Mouse (Mus musculus): ENCODE data around the gene Pmfbp1. TPM values are rescaled to one million over a fixed set of nuclear protein-coding genes. Genes with fewer than 3 reads are reported as not detected.
A peak's percentile ranks its signal among the peaks of the same experiment; 100 is the strongest.

Pmfbp1 gene
- polyA plus RNA-seq, 1 experiment from 2014 or later: 0.21 TPM

- no peak overlapping the region for H3K9ac ChIP-seq (ENCODE audit: low read depth, low read length)
- H3K36me3 ChIP-seq (ENCODE audit: insufficient read depth, low read length): no peaks in the 10 kb centered on the region
- no peak overlapping the region for H3K27ac ChIP-seq
- DNase-seq (ENCODE audit: low spot score) (no peak), ATAC-seq (replicated peaks; ENCODE audit: low FRiP score, low read depth) (no peak)
- 81% methylated on average over 4 of the region's 4 CpGs for WGBS
- H3K4me3 ChIP-seq (replicated peaks; ENCODE audit: low read depth, low read length): no peak overlapping the region
- TF ChIP-seq CTCF (IDR thresholded peaks at IDR 0.05; ENCODE audit: low read depth): no peak
- no peaks in the 10 kb centered on the region for H3K4me1 ChIP-seq (replicated peaks; ENCODE audit: insufficient read depth, low read length)
- H3K27me3 ChIP-seq (ENCODE audit: insufficient read depth, low read length): no peaks in the 10 kb centered on the region
- no peaks in the 10 kb centered on the region for H3K9me3 ChIP-seq (replicated peaks; ENCODE audit: low read length)
- no peak overlapping the region for H3K4me2 ChIP-seq (ENCODE audit: low read length)
Measured at GRCm38 (mm10) chr8:109584293-109584692, 90.5 kb downstream of the Pmfbp1 start.

GRCm38 (mm10) chr8:109584830-109585229 lies 91.0 kb downstream of the Pmfbp1 start:
- Histone ChIP-seq H3K4me1 (replicated peaks; ENCODE audit: insufficient read depth, low read length) (no peaks in the 10 kb centered on the region), H3K27me3 (ENCODE audit: insufficient read depth, low read length) (no peaks in the 10 kb centered on the region), H3K9me3 (replicated peaks; ENCODE audit: low read length) (no peaks in the 10 kb centered on the region), H3K27ac (no peak overlapping the region), H3K4me3 (replicated peaks; ENCODE audit: low read depth, low read length) (no peak overlapping the region), H3K9ac (ENCODE audit: low read depth, low read length) (no peak overlapping the region), H3K4me2 (ENCODE audit: low read length) (no peak overlapping the region), H3K36me3 (ENCODE audit: insufficient read depth, low read length) (no peaks in the 10 kb centered on the region)
- ATAC-seq (replicated peaks; ENCODE audit: low FRiP score, low read depth) (no peak), DNase-seq (ENCODE audit: low spot score) (no peak)
- WGBS: 85% methylated on average over 3 of the region's 3 CpGs
- no peak for TF ChIP-seq CTCF (IDR thresholded peaks at IDR 0.05; ENCODE audit: low read depth)

DNA sequence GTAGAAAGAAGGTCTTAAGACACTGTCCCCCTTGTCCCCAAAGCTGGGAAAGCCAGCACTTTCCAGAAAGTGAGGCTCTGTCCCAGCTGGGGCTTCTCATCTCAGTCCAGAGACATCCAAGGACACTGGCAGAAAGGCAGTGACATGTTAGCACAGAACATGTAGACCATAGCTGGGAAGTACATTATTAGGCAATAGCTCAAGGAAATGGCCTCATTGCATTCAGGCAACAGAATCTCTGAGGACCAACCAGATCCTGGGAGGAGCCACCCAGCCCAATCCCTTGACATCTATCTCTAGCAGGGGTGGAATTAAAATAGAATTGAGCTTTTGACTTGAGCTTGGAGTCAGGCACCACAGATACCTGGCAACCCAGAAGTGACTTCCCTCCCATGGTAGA lies 91.8 kb downstream of the Pmfbp1 start:
- Histone ChIP-seq H3K4me2 (ENCODE audit: low read length) (no peak overlapping the region), H3K27me3 (ENCODE audit: insufficient read depth, low read length) (no peaks in the 10 kb centered on the region), H3K27ac (no peak overlapping the region), H3K4me3 (replicated peaks; ENCODE audit: low read depth, low read length) (no peak overlapping the region), H3K9me3 (replicated peaks; ENCODE audit: low read length) (no peaks in the 10 kb centered on the region), H3K9ac (ENCODE audit: low read depth, low read length) (no peak overlapping the region), H3K4me1 (replicated peaks; ENCODE audit: insufficient read depth, low read length) (no peaks in the 10 kb centered on the region), H3K36me3 (ENCODE audit: insufficient read depth, low read length) (no peaks in the 10 kb centered on the region)
- no peak for DNase-seq (ENCODE audit: low spot score)
- TF ChIP-seq CTCF (IDR thresholded peaks at IDR 0.05; ENCODE audit: low read depth): no peak
- ATAC-seq (replicated peaks; ENCODE audit: low FRiP score, low read depth): no peak

GRCm38 (mm10) chr8:109586972-109587504 lies 93.2 kb downstream of the Pmfbp1 start:
- Histone ChIP-seq H3K4me3 (replicated peaks; ENCODE audit: low read depth, low read length) (no peak overlapping the region), H3K27ac (0 out of 2 replicates have a peak overlapping the region, but pooled peaks have one; percentile 31), H3K36me3 (ENCODE audit: insufficient read depth, low read length) (no peaks in the 10 kb centered on the region), H3K9ac (ENCODE audit: low read depth, low read length) (no peak overlapping the region), H3K4me1 (replicated peaks; ENCODE audit: insufficient read depth, low read length) (no peaks in the 10 kb centered on the region), H3K4me2 (ENCODE audit: low read length) (no peak overlapping the region), H3K9me3 (replicated peaks; ENCODE audit: low read length) (no peaks in the 10 kb centered on the region), H3K27me3 (ENCODE audit: insufficient read depth, low read length) (no peaks in the 10 kb centered on the region)
- TF ChIP-seq CTCF (IDR thresholded peaks at IDR 0.05; ENCODE audit: low read depth): no peak
- peak; percentile 84 for ATAC-seq (replicated peaks; ENCODE audit: low FRiP score, low read depth)
- WGBS: 29% methylated on average over 7 of the region's 7 CpGs
- peak; percentile 48 for DNase-seq (ENCODE audit: low spot score)

DNA sequence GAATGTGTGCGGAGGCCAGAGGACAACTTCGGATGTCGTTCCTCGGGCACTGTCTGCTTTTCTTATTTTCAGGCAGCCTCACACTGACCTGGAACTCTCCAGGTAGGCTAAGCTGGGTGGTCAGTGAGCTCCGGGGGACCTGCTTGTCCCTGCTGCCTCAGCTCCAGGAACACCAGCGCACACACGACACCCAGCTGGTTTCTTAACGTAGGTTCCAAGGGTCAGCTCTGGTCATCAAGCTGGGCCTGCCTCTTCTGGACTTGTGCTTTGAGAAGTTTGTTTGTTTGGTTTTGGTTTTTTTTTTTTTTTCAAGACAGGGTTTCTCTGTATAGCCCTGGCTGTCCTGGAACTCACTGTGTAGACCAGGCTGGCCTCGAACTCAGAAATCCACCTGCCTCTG lies 97.1 kb downstream of the Pmfbp1 start:
- TF ChIP-seq CTCF (IDR thresholded peaks at IDR 0.05; ENCODE audit: low read depth): no peak
- Histone ChIP-seq H3K4me2 (ENCODE audit: low read length) (no peak overlapping the region), H3K36me3 (ENCODE audit: insufficient read depth, low read length) (peaks cover 8% of the 10 kb centered on the region), H3K4me3 (replicated peaks; ENCODE audit: low read depth, low read length) (no peak overlapping the region), H3K27me3 (ENCODE audit: insufficient read depth, low read length) (no peaks in the 10 kb centered on the region), H3K9ac (ENCODE audit: low read depth, low read length) (no peak overlapping the region), H3K27ac (no peak overlapping the region), H3K4me1 (replicated peaks; ENCODE audit: insufficient read depth, low read length) (no peaks in the 10 kb centered on the region), H3K9me3 (replicated peaks; ENCODE audit: low read length) (no peaks in the 10 kb centered on the region)
- ATAC-seq (replicated peaks; ENCODE audit: low FRiP score, low read depth) (no peak), DNase-seq (ENCODE audit: low spot score) (no peak)
- WGBS: 86% methylated on average over 9 of the region's 9 CpGs

GRCm38 (mm10) chr8:109591367-109591766 lies 97.5 kb downstream of the Pmfbp1 start:
- Histone ChIP-seq H3K27ac (no peak overlapping the region), H3K4me3 (replicated peaks; ENCODE audit: low read depth, low read length) (no peak overlapping the region), H3K9me3 (replicated peaks; ENCODE audit: low read length) (no peaks in the 10 kb centered on the region), H3K27me3 (ENCODE audit: insufficient read depth, low read length) (no peaks in the 10 kb centered on the region), H3K4me2 (ENCODE audit: low read length) (no peak overlapping the region), H3K9ac (ENCODE audit: low read depth, low read length) (no peak overlapping the region), H3K36me3 (ENCODE audit: insufficient read depth, low read length) (peaks cover 8% of the 10 kb centered on the region), H3K4me1 (replicated peaks; ENCODE audit: insufficient read depth, low read length) (no peaks in the 10 kb centered on the region)
- WGBS: 87% methylated on average over 3 of the region's 3 CpGs
- no peak for TF ChIP-seq CTCF (IDR thresholded peaks at IDR 0.05; ENCODE audit: low read depth)
- ATAC-seq (replicated peaks; ENCODE audit: low FRiP score, low read depth): no peak
- DNase-seq (ENCODE audit: low spot score): no peak

DNA sequence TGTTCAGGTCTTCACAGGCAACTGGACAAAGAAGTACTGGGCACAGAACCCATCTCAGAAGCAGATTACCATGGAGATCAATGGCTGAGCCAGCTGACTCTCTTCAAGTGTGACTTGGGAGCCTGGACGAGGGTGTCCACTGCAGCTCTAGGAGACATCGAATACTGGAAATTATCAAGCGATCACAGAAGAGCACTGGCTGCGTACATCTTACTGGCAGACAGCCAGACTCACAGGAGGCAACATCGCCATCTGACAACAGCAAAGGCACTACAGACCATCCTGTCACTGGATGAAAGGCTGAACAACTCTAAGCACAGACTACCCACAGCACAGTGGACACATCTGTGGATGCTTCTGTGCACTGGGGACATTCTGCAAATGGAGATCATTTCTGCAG lies 98.3 kb downstream of the Pmfbp1 start:
- no peaks in the 10 kb centered on the region for H3K4me1 ChIP-seq (replicated peaks; ENCODE audit: insufficient read depth, low read length)
- H3K36me3 ChIP-seq (ENCODE audit: insufficient read depth, low read length): peaks cover 8% of the 10 kb centered on the region
- H3K4me3 ChIP-seq (replicated peaks; ENCODE audit: low read depth, low read length): no peak overlapping the region
- TF ChIP-seq CTCF (IDR thresholded peaks at IDR 0.05; ENCODE audit: low read depth): no peak
- no peak overlapping the region for H3K27ac ChIP-seq
- WGBS: 79% methylated on average over 5 of the region's 5 CpGs
- ATAC-seq (replicated peaks; ENCODE audit: low FRiP score, low read depth) (no peak), DNase-seq (ENCODE audit: low spot score) (no peak)
- H3K4me2 ChIP-seq (ENCODE audit: low read length): no peak overlapping the region
- H3K27me3 ChIP-seq (ENCODE audit: insufficient read depth, low read length): no peaks in the 10 kb centered on the region
- H3K9me3 ChIP-seq (replicated peaks; ENCODE audit: low read length): no peaks in the 10 kb centered on the region
- no peak overlapping the region for H3K9ac ChIP-seq (ENCODE audit: low read depth, low read length)

Other genes with a start within 250 kb of the Pmfbp1 start
- gene Dhx38, start 71.8 kb downstream of the Pmfbp1 start, polyA plus RNA-seq (2015; fragmentation: Nextera tagmentation; extraction: Ambion mirVana): 15.3 and 16.4 TPM in 2 replicates
- gene Txnl4b, start 71.9 kb downstream of the Pmfbp1 start, polyA plus RNA-seq (2015; fragmentation: Nextera tagmentation; extraction: Ambion mirVana): 28.8 and 30.2 TPM in 2 replicates
- 7.8 and 8.5 TPM in 2 replicates for gene Hp, start 85.1 kb downstream of the Pmfbp1 start, polyA plus RNA-seq (2015; fragmentation: Nextera tagmentation; extraction: Ambion mirVana)
- gene Dhodh, start 114.6 kb downstream of the Pmfbp1 start, polyA plus RNA-seq (2015; fragmentation: Nextera tagmentation; extraction: Ambion mirVana): 30.6 and 34.2 TPM in 2 replicates
- not detected in 2 replicates for gene Pkd1l3, start 120.5 kb downstream of the Pmfbp1 start, polyA plus RNA-seq (2015; fragmentation: Nextera tagmentation; extraction: Ambion mirVana)
- gene Ist1, start 199.2 kb downstream of the Pmfbp1 start, polyA plus RNA-seq (2015; fragmentation: Nextera tagmentation; extraction: Ambion mirVana): 123 and 134 TPM in 2 replicates
- 21.9 and 22.2 TPM in 2 replicates for gene Zfp821, start 211.5 kb downstream of the Pmfbp1 start, polyA plus RNA-seq (2015; fragmentation: Nextera tagmentation; extraction: Ambion mirVana)
- 4.5 and 4.8 TPM in 2 replicates for gene Atxn1l, start 243.7 kb downstream of the Pmfbp1 start, polyA plus RNA-seq (2015; fragmentation: Nextera tagmentation; extraction: Ambion mirVana)

Data from kidney, postnatal 0 days (tissue).